Mouse (Mus musculus): ENCODE data around the gene Borcs5.

- TF ChIP-seq CTCF (IDR thresholded peaks at IDR 0.05; ENCODE audit: low read depth, low read length), result no peak
- TF ChIP-seq GATA1 (IDR thresholded peaks at IDR 0.05; ENCODE audit: borderline replicate concordance, low read length), result no peak
- TF ChIP-seq POLR2AphosphoS5 (IDR thresholded peaks at IDR 0.05; ENCODE audit: insufficient replicate concordance, low read depth, low read length), result no peak
Observed at GRCm38 (mm10) chr6:134684354-134684915, 45.1 kb downstream of the Borcs5 start.

Data from G1E (cell line).